Mouse (Mus musculus) cerebellum, postnatal 25 days (tissue): ENCODE data around the gene 2310030G06Rik.

Source experiments
- DNase-seq, 2 experiments: peaks; one replicate each; pipeline ENCODE4 v3.0.0; 2021; ENCODE audit warnings: mixed read lengths in 2 of 2

Gene 2310030G06Rik

DNA sequence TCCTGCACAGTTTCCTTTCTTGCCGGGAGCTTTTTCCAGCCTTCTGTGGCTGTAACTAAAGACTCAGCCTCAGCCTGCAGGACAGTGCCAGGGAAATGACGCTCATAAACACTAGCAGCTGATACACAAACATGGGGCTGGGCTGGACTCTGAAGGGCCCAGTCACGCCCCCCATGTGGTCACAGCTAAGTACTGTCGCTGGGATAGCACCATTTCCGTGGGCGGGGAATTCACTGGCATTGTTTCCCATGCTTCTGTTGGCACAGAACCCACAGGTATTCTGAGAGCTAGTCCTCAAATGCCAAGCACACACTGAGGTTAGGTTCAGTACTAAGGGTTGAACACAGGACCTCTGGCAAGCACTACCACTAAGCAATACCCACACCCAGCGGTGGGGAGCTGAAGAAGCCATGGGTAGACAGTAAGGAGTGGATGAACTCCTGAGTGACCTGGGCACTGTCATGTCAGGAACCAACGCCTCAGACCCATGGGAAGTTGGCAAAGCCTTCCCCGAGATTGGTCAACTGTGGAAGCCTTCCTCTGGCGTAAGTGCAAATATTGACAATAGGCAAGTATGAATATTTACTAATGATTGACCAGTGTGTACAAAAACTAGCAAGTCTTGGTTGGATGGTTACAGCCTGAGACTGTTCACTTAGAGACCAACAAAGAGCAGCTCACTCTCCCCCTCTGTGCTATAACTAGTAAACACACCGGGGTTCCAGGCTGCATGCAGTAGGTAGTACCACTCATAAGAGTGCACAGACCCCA lies 45.2 kb downstream of the 2310030G06Rik start:
- DNase-seq: peak; percentile 70 to 79

GRCm38 (mm10) chr9:50698418-50699409 lies 47.6 kb downstream of the 2310030G06Rik start:
- DNase-seq: peak; percentile 82 to 84

GRCm38 (mm10) chr9:50697706-50698041 lies 48.7 kb downstream of the 2310030G06Rik start:
- DNase-seq: peak; percentile 81 to 87

DNA sequence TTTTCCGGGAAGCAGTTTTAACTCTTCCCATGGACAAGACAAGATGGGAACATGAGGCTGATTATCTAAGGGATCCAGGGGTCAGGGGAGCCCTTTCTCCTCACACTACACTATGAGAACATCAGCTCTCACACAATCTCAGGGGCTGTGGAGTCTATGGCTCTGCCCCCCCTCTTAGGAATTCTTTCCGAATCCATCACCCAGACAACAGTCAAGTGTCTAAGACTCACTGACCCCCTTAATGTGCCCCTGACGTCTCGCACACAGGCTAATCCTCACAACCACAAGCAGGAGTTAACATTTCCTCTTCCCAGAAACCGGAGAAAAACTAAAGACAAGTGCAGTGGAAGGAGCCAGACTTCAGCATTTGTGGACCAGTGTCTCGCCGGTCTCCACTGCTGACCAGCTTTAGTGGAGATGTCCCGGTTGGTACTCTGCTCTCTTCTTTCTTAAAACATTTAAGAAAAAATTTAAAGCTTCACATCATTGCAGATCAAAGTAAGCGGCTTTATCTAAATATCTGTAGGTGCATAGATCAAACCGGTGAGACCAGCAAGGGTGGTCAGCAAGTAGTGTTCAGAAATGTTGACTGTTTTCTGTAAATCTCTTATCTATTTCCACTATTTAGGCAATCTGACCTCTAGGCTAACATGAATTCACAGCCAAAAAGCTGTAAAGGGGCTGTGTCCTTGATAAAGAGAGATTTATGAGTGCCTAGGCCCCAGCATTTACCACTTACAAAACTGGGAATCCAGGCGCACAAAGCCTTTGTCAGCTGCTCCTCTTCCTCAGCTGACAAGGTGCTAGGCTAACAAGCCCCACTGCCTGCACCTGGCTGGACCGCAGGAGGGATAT lies 49.3 kb downstream of the 2310030G06Rik start:
- DNase-seq: no peak

- no peak for DNase-seq
These were observed 51.2 kb downstream of the 2310030G06Rik start for GRCm38 (mm10) chr9:50695153-50695552.

DNA sequence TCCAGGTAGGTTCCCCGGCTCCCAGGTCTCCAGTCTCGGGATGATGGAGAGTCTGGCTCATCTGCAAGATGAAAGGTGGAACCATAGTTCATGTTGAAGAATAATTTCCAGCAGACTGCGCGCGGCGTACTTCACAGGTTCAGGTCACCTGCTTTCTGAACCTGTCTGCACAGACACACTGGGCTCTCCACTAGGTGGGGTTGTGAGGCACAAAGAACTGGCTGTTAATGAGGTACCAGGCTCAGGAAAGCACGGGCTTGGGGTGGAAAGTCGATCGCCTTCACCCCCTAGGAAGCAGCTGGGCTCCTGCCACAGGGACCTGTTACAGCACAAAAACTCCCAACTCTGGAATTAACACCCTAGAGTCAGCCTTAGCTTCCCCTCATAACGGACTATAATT lies 52.7 kb downstream of the 2310030G06Rik start:
- peak; percentile 47 to 75 for DNase-seq

DNA sequence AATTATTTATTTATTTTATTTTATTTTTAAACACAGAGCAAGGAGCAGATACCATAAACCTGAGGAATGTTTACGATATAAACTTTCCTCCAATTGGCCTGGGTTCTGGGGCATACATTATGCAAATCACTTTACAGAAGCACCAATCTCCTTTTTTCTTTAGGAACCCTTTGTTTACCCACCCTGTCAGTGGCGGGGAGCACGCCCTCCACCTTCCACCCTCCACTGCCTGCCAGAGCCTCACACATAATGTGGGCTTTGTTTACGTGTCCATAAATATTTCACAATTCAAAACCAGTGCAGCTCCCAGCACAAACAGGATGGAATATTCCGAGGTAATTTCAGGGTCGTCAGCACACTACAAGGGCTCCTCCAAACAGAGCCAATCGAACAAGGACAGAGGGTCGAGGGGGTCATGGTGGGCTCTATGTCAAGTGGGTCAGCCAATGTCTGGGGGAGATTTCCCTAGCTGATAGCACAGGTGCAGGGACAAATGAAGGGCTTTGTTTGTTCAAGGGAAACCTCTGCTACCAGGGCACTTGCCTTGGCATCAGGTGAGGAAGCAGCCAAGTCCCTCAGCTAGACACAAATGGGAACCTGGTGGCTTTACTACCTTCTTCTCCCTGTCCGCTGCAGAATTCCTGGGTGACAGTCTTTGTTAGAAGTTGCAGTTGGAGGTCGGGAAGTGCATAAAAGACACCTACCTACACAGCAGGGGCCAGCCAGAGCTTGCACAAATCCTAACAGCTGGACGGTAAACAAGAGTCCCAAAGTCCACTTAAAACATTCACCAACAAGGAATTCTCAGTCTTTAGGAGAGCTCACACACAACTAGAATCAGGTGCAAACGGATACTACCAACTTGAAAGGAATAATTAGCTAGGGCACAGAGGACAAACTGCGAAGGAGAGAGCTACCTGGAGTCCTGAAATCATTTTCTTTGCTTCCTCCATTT lies 53.4 kb downstream of the 2310030G06Rik start:
- DNase-seq: no peak
